Mouse (Mus musculus): ENCODE results near the gene Msh5.
"Not testable (repeated sequence)": the region's sequence is repeated elsewhere in the genome, so short reads cannot be mapped to it uniquely, and the experiment has no call there.

GRCm38 (mm10) chr17:34995192-34995591 lies 51.4 kb downstream of the Msh5 start:
- TF ChIP-seq CTCF (IDR thresholded peaks at IDR 0.05; ENCODE audit: borderline replicate concordance, control insufficient read depth, extremely low read depth, insufficient read depth, low read length, poor library complexity); POLR2A (IDR thresholded peaks at IDR 0.05; ENCODE audit: control insufficient read depth, extremely low read depth, insufficient read depth, low read length, poor library complexity): not testable (repeated sequence)

All from thymus, adult 2 months (tissue).